Mouse (Mus musculus) midbrain, embryonic 11.5 days (tissue): ENCODE measurements around the gene Cyp2c70. TPM values are rescaled to one million over a fixed set of nuclear protein-coding genes. Genes with fewer than 3 reads are reported as not detected.
A peak's percentile ranks its signal among the peaks of the same experiment; 100 is the strongest.
"Not testable (repeated sequence)": the region's sequence is repeated elsewhere in the genome, so short reads cannot be mapped to it uniquely, and the experiment has no call there.

Experiments used
- ATAC-seq: fragments of 200-750 bp; cut with Nextera tagmentation; 2 replicates; pipeline ENCODE4 v1.8.0; 2017; ENCODE audit warnings: moderate TSS enrichment, moderate library complexity; ENCODE audit not compliant: low FRiP score
- DNase-seq: peaks from one replicate; pipeline ENCODE4 v3.0.0; 2015; ENCODE audit warnings: low spot score; ENCODE audit errors: missing footprints
- H3K27ac ChIP-seq: fragments of 300-500 bp; sonication (generic); 2 replicates; pipeline ENCODE4 v1.5.1; 2014; ENCODE audit warnings: low read depth, low read length
- H3K27me3 ChIP-seq: fragments of 300-500 bp; sonication (generic); 2 replicates; pipeline ENCODE4 v1.6.1; 2014; ENCODE audit warnings: mild to moderate bottlenecking, low read length, moderate library complexity, mixed read lengths; ENCODE audit not compliant: control insufficient read depth, insufficient read depth
- H3K36me3 ChIP-seq: fragments of 300-500 bp; sonication (generic); 2 replicates; pipeline ENCODE4 v1.6.1; 2014; ENCODE audit warnings: mild to moderate bottlenecking, low read length, moderate library complexity, mixed read lengths; ENCODE audit not compliant: control insufficient read depth, insufficient read depth
- H3K4me1 ChIP-seq: fragments of 300-500 bp; sonication (generic); 2 replicates; pipeline ENCODE4 v1.6.1; 2014; ENCODE audit warnings: low read length; ENCODE audit not compliant: control insufficient read depth, insufficient read depth
- H3K4me2 ChIP-seq: fragments of 300-500 bp; sonication (generic); 2 replicates; pipeline ENCODE4 v1.6.1; 2014; ENCODE audit warnings: mild to moderate bottlenecking, moderate library complexity
- H3K4me3 ChIP-seq: fragments of 300-500 bp; sonication (generic); 2 replicates; pipeline ENCODE4 v1.5.1; 2014; ENCODE audit warnings: low read depth, low read length
- H3K9ac ChIP-seq: fragments of 300-500 bp; sonication (generic); 2 replicates; pipeline ENCODE4 v1.6.1; 2014; ENCODE audit warnings: low read length
- H3K9me3 ChIP-seq: fragments of 300-500 bp; sonication (generic); 2 replicates; pipeline ENCODE4 v1.6.1; 2016; ENCODE audit warnings: low read length; ENCODE audit not compliant: control insufficient read depth
- WGBS: fragments of 180-500 bp; shearing (Covaris S2); extraction: QIAGEN DNeasy Blood & Tissue Kit; methylation state at CpG from one replicate; pipeline ENCODE4 v1.1.7; 2014; 5-methylcytosine and 5-hydroxymethylcytosine counted together
- polyA plus RNA-seq: library from polyadenylated mRNA; unstranded; fragments of >200 nt; fragmentation: Nextera tagmentation; extraction: Ambion mirVana; gene quantifications from 2 replicates; pipeline ENCODE4 v1.2.1, GENCODE M21; 2014

Cyp2c70 gene
- not detected in 2 replicates for polyA plus RNA-seq

DNA sequence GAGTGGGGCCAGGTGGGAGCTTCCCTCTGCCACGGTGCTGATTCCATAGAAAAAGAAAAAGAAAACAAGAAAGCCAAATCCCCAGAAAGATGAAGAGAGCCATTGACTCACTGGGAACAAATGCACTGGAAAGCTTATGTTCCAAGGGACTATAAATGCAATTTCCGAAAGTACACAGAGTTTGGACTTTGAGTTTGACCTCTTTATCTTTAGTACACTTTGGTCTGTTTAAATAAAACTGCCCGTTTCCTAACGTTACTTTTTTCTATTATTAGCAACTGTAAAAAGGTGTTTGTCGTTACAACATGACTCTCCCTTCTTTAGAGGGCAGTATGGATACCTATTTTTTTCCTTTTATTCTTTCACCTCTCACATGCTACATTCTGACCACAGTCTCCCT is at the start of gene Cyp2c70:
Cyp2c70 (minus strand) TSS at position 174 of the 400 bp plus-strand sequence.
- WGBS: 83% methylated on average over 5 of the region's 5 CpGs
- Histone ChIP-seq H3K4me1 (no peaks in the 10 kb centered on the region), H3K36me3 (no peaks in the 10 kb centered on the region), H3K27ac (no peak within 1 kb of the TSS), H3K4me2 (no peak within 1 kb of the TSS), H3K9ac (no peak within 1 kb of the TSS), H3K9me3 (no peaks in the 10 kb centered on the region), H3K27me3 (no peaks in the 10 kb centered on the region), H3K4me3 (no peak within 1 kb of the TSS)
- ATAC-seq: no peak
- no peak for DNase-seq

DNA sequence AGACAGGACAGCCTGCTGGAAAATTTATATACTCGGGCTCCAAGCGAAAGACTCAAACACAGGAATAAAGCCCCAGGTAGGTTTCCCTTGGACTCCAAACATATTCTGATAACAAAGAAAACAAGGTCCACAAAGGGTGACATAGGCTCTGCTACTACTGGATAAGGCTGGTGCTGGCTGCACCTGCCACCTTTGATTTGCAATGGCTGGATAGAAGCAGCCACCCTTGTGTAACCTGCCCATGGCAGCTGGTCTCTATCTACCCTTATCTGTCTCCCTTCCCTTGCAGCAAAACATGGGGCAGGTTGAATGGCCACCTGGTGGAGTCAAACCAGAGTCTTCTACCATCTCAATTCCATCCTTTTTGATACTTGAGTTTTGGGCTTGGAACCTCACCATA is 45.4 kb upstream of the Cyp2c70 start:
- Histone ChIP-seq H3K9ac (no peak overlapping the region), H3K4me2 (no peak overlapping the region), H3K27me3 (no peaks in the 10 kb centered on the region), H3K9me3 (no peaks in the 10 kb centered on the region), H3K36me3 (no peaks in the 10 kb centered on the region), H3K4me3 (no peak overlapping the region), H3K27ac (no peak overlapping the region), H3K4me1 (no peaks in the 10 kb centered on the region)
- no peak for ATAC-seq
- 90% methylated on average over 2 of the region's 2 CpGs for WGBS
- no peak for DNase-seq

DNA sequence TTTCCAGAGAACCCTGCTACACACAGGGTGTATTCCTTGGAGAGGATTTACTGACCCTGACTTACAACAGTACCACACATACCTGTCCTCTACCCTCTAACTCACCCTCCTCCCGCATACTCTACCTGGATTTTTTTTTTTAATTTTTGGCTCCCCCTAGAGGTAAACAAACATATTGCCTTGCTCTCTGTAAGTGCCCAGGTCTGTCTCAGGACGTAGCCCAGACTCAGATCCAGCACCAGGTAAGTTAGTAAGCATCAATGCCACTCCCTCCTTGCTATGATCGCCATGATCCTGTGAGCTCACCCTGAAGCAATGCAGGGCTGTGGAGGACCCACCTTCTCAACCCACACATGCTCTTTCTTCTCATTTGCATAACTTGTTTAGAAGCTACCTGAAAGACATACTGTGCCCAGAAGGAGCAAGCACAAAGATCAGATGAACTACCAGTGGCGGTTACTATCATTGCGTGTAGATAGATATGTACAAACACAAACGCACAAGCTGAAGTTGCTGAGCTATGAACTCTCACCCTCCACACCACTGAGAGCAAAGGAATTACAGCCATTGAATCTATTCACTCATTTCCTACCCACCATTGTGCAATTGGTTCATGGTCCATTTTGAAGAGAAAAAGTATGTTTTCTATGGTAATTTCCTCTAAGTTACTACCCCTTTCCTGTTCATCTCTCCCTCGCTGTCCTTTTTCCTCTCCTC is 44.9 kb upstream of the Cyp2c70 start:
- H3K4me3 ChIP-seq: no peak overlapping the region
- H3K4me1 ChIP-seq: no peaks in the 10 kb centered on the region
- H3K4me2 ChIP-seq: no peak overlapping the region
- H3K9me3 ChIP-seq: no peaks in the 10 kb centered on the region
- DNase-seq (no peak), ATAC-seq (no peak)
- no peaks in the 10 kb centered on the region for H3K27me3 ChIP-seq
- H3K27ac ChIP-seq: no peak overlapping the region
- no peaks in the 10 kb centered on the region for H3K36me3 ChIP-seq
- H3K9ac ChIP-seq: no peak overlapping the region
- 78% methylated on average over 7 of the region's 7 CpGs for WGBS

DNA sequence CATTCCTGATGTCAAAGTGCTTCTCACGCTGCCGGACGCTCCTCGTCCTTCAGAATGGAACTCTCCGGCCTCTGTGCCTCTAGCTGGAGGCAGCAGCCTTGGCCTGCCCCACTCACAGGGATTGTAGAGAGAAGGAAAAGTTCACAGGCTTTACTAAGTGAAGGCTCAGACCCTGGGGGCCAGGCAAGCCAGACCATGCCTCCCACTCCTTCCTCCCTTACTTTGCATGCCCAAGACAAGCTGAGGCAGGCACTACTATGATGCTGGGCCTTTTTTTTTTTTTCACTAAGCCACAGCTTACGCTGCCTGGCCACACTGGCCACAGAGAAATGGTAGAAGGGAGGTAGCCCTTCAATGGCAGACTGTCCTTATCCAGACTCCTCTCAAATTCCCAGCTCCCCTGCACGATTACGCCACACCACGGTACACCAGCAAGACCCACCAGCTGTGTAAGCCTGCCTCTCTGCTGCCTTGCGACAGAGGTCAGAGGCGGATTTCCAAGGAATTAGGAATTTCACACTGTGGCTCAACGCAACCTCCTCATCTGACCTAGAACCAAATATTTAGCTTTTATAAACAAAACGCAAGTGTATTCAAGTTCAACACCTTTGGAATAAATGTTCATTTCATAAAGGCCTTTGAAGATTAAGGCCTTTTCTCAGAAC is 44.1 kb upstream of the Cyp2c70 start:
- 87% methylated on average over 13 of the region's 13 CpGs for WGBS

DNA sequence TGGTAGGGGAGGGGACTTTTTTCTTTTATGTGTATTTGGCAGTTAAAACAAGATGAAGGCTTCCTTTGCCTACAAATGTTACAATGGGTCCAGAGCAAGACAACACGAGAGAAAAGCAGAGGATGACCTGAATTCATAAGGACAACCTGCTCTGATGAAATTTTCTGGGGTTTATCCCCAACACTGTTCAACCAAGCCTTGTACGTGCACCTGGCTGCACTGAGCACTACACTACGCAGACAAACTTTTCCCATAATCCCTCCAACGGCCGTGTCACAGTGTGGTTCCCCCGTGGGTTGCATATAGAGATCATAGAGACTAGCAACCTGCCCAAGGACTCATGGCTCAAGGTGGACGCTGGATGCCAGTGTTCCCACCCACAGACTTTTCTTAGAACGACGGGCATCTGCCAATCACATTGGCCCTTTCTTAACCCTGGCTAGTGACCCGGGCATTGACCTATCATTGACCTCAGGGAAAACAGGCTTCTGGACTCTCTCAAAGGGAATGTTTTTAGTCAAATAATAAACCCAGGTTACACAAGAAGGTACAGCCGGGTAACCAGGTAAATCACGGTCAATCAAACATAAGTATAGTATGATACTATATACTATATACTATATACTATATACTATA is 39.5 kb upstream of the Cyp2c70 start:
- no peak overlapping the region for H3K4me3 ChIP-seq
- DNase-seq: no peak
- no peak for ATAC-seq
- H3K4me2 ChIP-seq: no peak overlapping the region
- 89% methylated on average over 12 of the region's 12 CpGs for WGBS
- no peaks in the 10 kb centered on the region for H3K4me1 ChIP-seq
- H3K9ac ChIP-seq: no peak overlapping the region
- H3K9me3 ChIP-seq: no peaks in the 10 kb centered on the region
- H3K27me3 ChIP-seq: no peaks in the 10 kb centered on the region
- no peak overlapping the region for H3K27ac ChIP-seq
- H3K36me3 ChIP-seq: no peaks in the 10 kb centered on the region

More for the DNA sequence above, 44.1 kb upstream of the Cyp2c70 start:
- DNase-seq (no peak), ATAC-seq (no peak)
- no peak overlapping the region for H3K9ac ChIP-seq
- H3K4me3 ChIP-seq: no peak overlapping the region
- no peaks in the 10 kb centered on the region for H3K36me3 ChIP-seq
- no peak overlapping the region for H3K4me2 ChIP-seq
- H3K4me1 ChIP-seq: no peaks in the 10 kb centered on the region
- no peaks in the 10 kb centered on the region for H3K27me3 ChIP-seq
- no peak overlapping the region for H3K27ac ChIP-seq
- no peaks in the 10 kb centered on the region for H3K9me3 ChIP-seq

DNA sequence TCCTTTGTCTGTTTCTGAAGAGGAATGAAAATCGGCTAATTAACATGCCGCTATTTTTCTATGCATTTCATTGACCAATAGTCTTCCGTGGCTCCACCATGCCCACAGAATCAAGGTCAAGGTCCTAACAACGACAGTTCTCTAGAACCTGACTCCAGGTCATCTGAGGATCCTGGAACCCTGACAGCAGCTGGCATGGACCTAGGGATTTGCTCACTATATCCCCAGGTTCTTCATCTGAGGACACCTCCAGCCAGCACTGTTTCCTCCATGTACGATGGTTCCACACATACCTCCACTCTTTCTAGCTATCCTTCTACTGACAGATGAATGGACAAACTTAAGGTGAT is 38.6 kb upstream of the Cyp2c70 start:
- no peaks in the 10 kb centered on the region for H3K9me3 ChIP-seq
- no peak overlapping the region for H3K9ac ChIP-seq
- H3K4me2 ChIP-seq: no peak overlapping the region
- no peak overlapping the region for H3K27ac ChIP-seq
- H3K27me3 ChIP-seq: no peaks in the 10 kb centered on the region
- H3K4me3 ChIP-seq: no peak overlapping the region
- no peaks in the 10 kb centered on the region for H3K36me3 ChIP-seq
- WGBS: 78% methylated on average over 5 of the region's 5 CpGs
- no peaks in the 10 kb centered on the region for H3K4me1 ChIP-seq
- DNase-seq: no peak
- no peak for ATAC-seq

DNA sequence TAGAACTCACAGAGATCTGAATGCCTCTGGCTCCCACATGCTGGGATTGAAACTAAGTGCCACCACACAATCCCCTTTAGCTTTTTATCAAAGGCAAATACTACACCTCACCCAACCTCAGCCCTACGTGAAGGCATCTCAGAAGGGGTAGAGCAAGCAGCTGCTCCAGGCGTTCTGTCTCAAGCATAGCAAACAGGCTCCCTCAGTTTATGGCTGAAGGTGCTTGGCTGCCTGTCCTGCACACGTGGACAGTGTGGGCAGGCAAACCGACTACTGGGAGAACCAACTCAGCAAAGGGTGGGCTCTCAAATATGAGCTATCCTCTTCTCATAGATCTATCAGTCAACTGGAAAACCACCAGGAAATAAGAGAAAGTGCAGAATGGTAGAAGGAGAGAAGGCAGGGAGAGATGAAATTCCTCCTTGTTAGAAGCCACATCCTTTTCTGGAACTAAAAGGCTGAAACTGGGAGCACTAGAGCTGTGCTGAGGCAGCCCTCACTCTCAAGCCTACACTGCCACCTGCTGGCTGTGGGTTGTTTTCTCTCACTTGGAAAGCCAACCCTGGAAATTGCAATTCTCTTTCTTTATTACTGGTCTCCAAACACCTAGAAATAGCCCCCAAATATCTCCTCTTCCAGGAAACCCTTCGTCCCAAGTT is 38.1 kb upstream of the Cyp2c70 start:
- H3K9me3 ChIP-seq: no peaks in the 10 kb centered on the region
- H3K4me3 ChIP-seq: no peak overlapping the region
- H3K27ac ChIP-seq: no peak overlapping the region
- DNase-seq (peak; percentile 98), ATAC-seq (peak; percentile 69; the same call in 1 of the 2 replicates)
- no peaks in the 10 kb centered on the region for H3K27me3 ChIP-seq
- H3K9ac ChIP-seq: no peak overlapping the region
- no peaks in the 10 kb centered on the region for H3K36me3 ChIP-seq
- 70% methylated on average over 5 of the region's 5 CpGs for WGBS
- H3K4me1 ChIP-seq: no peaks in the 10 kb centered on the region
- no peak overlapping the region for H3K4me2 ChIP-seq

DNA sequence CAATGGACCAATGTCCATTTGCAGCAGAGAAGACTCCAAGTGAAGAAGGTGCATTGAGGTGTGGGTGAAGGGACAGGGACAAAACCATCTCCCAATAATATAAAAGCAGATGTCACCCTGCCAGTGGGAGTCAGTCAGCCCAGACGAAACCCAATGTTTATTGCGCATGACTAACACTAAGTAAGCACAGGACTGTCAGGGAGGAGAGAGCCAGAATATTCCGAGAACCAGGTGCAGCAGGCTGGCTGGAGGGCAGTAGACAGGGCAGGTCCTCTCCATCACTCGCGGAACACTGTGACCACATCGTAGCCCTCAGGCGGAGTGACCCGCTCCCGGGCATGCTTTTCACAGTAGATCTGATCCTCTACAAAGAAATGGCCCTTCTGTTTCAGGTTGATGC is 35.2 kb upstream of the Cyp2c70 start:
- not testable (repeated sequence) for ATAC-seq, H3K9ac ChIP-seq, H3K4me3 ChIP-seq, H3K36me3 ChIP-seq, H3K4me2 ChIP-seq, H3K9me3 ChIP-seq, DNase-seq, H3K4me1 ChIP-seq, H3K27ac ChIP-seq, H3K27me3 ChIP-seq
- 95% methylated on average over 9 of the region's 9 CpGs for WGBS

DNA sequence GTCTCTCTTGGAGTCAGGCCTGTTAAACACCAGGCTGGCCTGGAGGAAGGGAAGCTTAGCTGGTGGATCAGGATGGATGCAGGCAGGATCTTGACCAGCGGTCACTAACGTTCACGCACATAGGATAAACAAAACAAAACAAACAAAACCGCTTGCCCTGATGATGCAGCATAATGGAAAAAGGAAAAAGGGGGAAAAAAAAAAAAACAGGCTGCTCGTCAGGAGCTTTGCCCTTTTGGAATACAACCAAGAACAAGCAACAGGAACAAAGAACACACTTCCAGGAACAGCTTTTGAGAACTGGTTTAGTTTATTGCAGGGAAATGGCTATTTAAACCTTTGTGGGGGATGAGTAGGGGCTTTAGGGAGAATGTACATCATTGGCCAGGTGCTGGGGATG is 33.7 kb upstream of the Cyp2c70 start:
- DNase-seq (no peak), ATAC-seq (no peak)
- Histone ChIP-seq H3K4me2 (no peak overlapping the region), H3K36me3 (no peaks in the 10 kb centered on the region), H3K9ac (no peak overlapping the region), H3K9me3 (no peaks in the 10 kb centered on the region), H3K27ac (no peak overlapping the region), H3K27me3 (no peaks in the 10 kb centered on the region), H3K4me3 (no peak overlapping the region), H3K4me1 (no peaks in the 10 kb centered on the region)
- 84% methylated on average over 5 of the region's 5 CpGs for WGBS
